Mouse (Mus musculus) midbrain, embryonic 11.5 days (tissue): Measurements from ENCODE around the gene Abi3bp. TPM values are rescaled to one million over a fixed set of nuclear protein-coding genes. Genes with fewer than 3 reads are reported as not detected.

Source experiments
- ATAC-seq: fragments of 200-750 bp; cut with Nextera tagmentation; 2 replicates; pipeline ENCODE4 v1.8.0; 2017; ENCODE audit warnings: moderate TSS enrichment, moderate library complexity; ENCODE audit not compliant: low FRiP score
- DNase-seq: peaks from one replicate; pipeline ENCODE4 v3.0.0; 2015; ENCODE audit warnings: low spot score; ENCODE audit errors: missing footprints
- H3K27ac ChIP-seq: fragments of 300-500 bp; sonication (generic); 2 replicates; pipeline ENCODE4 v1.5.1; 2014; ENCODE audit warnings: low read depth, low read length
- H3K27me3 ChIP-seq: fragments of 300-500 bp; sonication (generic); 2 replicates; pipeline ENCODE4 v1.6.1; 2014; ENCODE audit warnings: mild to moderate bottlenecking, low read length, moderate library complexity, mixed read lengths; ENCODE audit not compliant: control insufficient read depth, insufficient read depth
- H3K36me3 ChIP-seq: fragments of 300-500 bp; sonication (generic); 2 replicates; pipeline ENCODE4 v1.6.1; 2014; ENCODE audit warnings: mild to moderate bottlenecking, low read length, moderate library complexity, mixed read lengths; ENCODE audit not compliant: control insufficient read depth, insufficient read depth
- H3K4me1 ChIP-seq: fragments of 300-500 bp; sonication (generic); 2 replicates; pipeline ENCODE4 v1.6.1; 2014; ENCODE audit warnings: low read length; ENCODE audit not compliant: control insufficient read depth, insufficient read depth
- H3K4me2 ChIP-seq: fragments of 300-500 bp; sonication (generic); 2 replicates; pipeline ENCODE4 v1.6.1; 2014; ENCODE audit warnings: mild to moderate bottlenecking, moderate library complexity
- H3K4me3 ChIP-seq: fragments of 300-500 bp; sonication (generic); 2 replicates; pipeline ENCODE4 v1.5.1; 2014; ENCODE audit warnings: low read depth, low read length
- H3K9ac ChIP-seq: fragments of 300-500 bp; sonication (generic); 2 replicates; pipeline ENCODE4 v1.6.1; 2014; ENCODE audit warnings: low read length
- H3K9me3 ChIP-seq: fragments of 300-500 bp; sonication (generic); 2 replicates; pipeline ENCODE4 v1.6.1; 2016; ENCODE audit warnings: low read length; ENCODE audit not compliant: control insufficient read depth
- WGBS: fragments of 180-500 bp; shearing (Covaris S2); extraction: QIAGEN DNeasy Blood & Tissue Kit; methylation state at CpG from one replicate; pipeline ENCODE4 v1.1.7; 2014; 5-methylcytosine and 5-hydroxymethylcytosine counted together
- polyA plus RNA-seq: library from polyadenylated mRNA; unstranded; fragments of >200 nt; fragmentation: Nextera tagmentation; extraction: Ambion mirVana; gene quantifications from 2 replicates; pipeline ENCODE4 v1.2.1, GENCODE M21; 2014

Gene Abi3bp
- 0.41 and 0.45 TPM in 2 replicates for polyA plus RNA-seq

DNA sequence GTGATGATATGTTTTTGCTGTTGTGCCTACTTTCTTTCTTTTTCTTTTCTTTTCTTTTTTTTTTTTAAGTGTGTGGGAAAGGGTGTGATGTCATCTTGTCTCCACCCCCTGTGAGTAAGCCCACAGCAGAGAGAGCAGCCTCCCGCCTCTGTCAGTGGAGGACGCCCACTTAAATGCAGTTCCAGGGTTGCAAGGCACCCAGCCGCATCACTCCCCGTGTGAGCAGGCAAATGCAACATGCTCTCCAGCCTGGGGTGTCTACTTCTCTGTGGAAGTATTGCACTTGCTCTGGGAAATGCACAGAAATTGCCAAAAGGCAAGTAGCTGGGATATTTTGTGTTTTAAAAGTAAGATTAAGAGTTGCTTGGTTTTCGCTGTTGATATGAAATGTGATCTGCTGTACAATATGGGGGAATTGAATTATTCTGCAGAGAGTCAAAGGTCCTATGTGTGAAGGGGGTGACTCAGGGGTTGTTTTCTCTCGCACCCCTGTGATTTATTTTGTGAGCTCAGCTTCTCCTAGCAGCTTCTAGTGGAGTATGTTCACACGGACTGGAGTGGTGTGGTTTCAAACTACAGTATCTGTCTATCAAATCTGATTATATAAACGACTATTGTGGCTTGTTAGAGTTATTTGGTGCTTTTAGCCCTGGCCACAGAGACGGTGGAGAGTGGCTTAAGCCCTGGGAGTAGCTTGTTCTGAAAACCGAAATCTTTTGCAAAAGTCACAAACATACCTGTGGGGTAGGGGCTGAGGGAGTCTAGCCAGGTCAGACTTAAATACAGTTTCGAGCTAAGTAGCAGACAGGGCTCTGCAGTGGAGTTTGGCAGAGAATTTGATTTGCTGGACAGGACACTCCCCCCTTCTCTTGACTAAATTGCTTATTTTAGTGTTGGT, at the start of gene Abi3bp:
Gene Abi3bp (plus strand): TSS at position 202 of the 898 bp plus-strand sequence.
- no peak for ATAC-seq
- 66% methylated on average over 11 of the region's 11 CpGs for WGBS

DNA sequence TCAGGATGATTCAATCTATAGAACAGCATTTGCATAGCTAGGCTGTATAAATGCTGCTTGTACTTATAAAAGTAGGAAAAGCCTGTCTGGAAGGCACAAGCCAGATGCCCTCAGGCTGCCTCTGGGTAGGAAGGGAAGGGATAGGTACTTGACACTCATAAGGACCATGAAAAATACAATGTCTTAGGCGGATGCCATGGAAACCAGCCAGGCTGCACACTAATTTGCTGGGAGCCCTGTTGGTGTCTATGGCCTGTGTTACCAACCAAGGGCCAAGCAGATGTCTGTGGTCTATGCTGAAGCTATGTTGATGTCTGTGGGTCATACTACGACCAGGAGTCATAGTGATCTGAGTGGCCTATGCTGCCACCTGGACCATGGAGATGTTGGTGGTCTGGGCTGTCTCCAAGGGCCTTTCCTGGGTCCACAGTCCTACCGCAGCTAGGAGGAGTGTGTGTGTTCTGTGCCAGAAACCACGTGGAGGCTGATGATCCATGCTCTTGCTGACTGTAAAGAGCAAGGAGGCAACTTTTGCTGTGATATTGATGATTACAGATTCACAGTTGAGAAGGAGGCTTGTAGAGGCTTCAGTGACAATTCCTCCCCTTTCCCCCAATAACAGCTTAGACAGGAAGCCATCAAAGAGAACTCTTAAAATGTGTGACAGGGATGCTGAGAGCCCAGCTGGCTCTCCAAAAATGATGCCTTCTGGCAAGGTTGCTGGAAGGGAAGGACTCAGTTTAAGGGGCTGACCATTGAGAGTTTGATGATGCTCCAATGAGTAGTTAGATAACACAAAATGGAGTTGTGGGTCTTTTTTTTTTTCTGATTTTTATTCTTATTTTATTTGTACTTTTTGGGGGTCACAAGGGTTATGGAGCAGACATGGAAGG, 42.1 kb upstream of the Abi3bp start:
- no peaks in the 10 kb centered on the region for H3K27me3 ChIP-seq
- no peak for ATAC-seq
- no peaks in the 10 kb centered on the region for H3K36me3 ChIP-seq
- H3K9me3 ChIP-seq = no peaks in the 10 kb centered on the region
- no peak overlapping the region for H3K4me3 ChIP-seq
- no peak overlapping the region for H3K4me2 ChIP-seq
- DNase-seq = no peak
- H3K9ac ChIP-seq = no peak overlapping the region
- H3K4me1 ChIP-seq = no peaks in the 10 kb centered on the region
- 75% methylated on average over 4 of the region's 4 CpGs for WGBS
- H3K27ac ChIP-seq = no peak overlapping the region

More for the DNA sequence above, at the start of gene Abi3bp:
- H3K4me2 ChIP-seq = no peak within 1 kb of the TSS
- no peaks in the 10 kb centered on the region for H3K36me3 ChIP-seq
- DNase-seq = peak; percentile 85
- H3K4me1 ChIP-seq = no peaks in the 10 kb centered on the region
- no peak within 1 kb of the TSS for H3K4me3 ChIP-seq
- H3K27ac ChIP-seq = no peak within 1 kb of the TSS
- H3K9ac ChIP-seq = no peak within 1 kb of the TSS
- no peaks in the 10 kb centered on the region for H3K9me3 ChIP-seq
- no peaks in the 10 kb centered on the region for H3K27me3 ChIP-seq

DNA sequence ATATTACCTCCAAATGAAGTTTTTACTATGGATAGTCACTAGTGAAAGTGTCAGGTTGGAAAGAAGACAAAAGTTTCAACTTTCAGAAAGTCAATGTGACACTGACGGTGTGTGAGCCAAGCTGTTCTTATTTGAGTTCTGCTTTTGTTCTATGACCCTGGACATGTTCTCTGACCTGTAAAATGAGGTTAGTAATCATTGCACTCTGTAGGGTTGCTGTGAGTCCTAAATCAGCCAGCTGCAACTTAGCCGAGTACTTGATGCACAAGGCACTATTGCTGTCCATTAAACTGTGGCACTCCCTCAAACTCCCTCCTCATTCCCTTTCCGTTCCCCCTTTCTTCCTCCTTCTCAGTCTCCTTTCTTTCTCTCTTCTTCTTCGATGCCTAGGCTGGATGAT, 37.4 kb upstream of the Abi3bp start:
- no peaks in the 10 kb centered on the region for H3K27me3 ChIP-seq
- ATAC-seq = no peak
- WGBS = 68% methylated on average over 4 of the region's 4 CpGs

DNA sequence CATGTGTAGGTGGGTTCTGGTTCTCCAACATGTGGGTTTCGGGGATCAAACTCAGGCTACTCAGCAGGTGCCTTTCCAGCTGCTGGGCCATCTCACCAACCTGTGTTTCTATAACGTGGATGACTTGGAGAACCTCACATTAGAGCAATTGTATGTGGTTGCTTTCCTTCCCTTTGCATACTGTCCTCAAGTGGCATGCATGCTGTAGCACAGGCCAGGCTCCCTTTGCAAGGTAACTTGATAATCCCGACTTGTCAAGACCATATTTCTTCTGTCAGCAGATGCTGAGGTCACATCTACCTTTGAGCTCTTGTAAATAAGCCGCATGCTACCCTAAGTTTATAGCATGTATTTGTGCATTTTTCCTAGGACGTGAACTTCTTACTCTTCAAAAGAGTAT, 36.6 kb upstream of the Abi3bp start:
- Histone ChIP-seq H3K4me3 (no peak overlapping the region), H3K9me3 (no peaks in the 10 kb centered on the region), H3K4me1 (no peaks in the 10 kb centered on the region), H3K36me3 (no peaks in the 10 kb centered on the region), H3K27me3 (no peaks in the 10 kb centered on the region), H3K9ac (no peak overlapping the region), H3K27ac (no peak overlapping the region), H3K4me2 (no peak overlapping the region)
- no peak for ATAC-seq
- no peak for DNase-seq
- WGBS = 81% methylated on average over 5 of the region's 5 CpGs

More for the DNA sequence above, 37.4 kb upstream of the Abi3bp start:
- no peak overlapping the region for H3K4me2 ChIP-seq
- no peaks in the 10 kb centered on the region for H3K9me3 ChIP-seq
- H3K27ac ChIP-seq = no peak overlapping the region
- no peaks in the 10 kb centered on the region for H3K4me1 ChIP-seq
- no peak overlapping the region for H3K9ac ChIP-seq
- DNase-seq = no peak
- H3K36me3 ChIP-seq = no peaks in the 10 kb centered on the region
- no peak overlapping the region for H3K4me3 ChIP-seq

DNA sequence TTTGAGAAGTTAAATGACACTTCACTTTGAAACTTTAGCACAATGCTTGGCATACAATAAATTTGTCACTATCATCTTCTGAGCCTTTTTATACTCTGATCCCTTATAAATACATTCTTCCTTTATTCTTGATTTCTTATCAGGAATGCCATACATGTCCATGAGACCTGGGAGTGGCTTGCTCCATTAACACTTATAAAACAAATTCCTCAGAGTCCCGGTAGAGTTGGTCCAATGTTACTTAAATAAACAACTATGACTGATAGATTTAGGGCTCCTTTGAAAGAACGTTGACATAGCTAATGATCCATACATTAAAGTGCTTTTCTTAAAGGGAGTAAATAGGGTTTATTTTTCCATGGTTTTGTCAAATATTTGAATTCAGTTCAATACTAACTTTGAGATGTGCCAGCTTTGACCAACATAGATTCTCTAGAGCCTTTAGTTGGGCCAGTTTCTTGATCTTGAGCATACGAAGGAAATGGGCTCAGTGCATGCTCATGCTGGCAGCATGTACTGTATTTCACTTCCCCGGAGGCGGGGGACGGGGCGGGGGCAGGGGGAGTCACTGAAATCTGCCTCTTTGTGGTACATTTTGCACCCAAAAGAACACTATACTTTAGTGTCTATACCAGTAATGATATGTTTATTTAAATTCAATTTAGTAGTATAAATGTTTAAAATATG, 35.9 kb upstream of the Abi3bp start:
- DNase-seq (no peak), ATAC-seq (no peak)
- Histone ChIP-seq H3K36me3 (no peaks in the 10 kb centered on the region), H3K9ac (no peak overlapping the region), H3K9me3 (no peaks in the 10 kb centered on the region), H3K4me1 (no peaks in the 10 kb centered on the region), H3K27ac (no peak overlapping the region), H3K4me3 (no peak overlapping the region), H3K4me2 (no peak overlapping the region), H3K27me3 (no peaks in the 10 kb centered on the region)
- WGBS = 87% methylated on average over 7 of the region's 7 CpGs

DNA sequence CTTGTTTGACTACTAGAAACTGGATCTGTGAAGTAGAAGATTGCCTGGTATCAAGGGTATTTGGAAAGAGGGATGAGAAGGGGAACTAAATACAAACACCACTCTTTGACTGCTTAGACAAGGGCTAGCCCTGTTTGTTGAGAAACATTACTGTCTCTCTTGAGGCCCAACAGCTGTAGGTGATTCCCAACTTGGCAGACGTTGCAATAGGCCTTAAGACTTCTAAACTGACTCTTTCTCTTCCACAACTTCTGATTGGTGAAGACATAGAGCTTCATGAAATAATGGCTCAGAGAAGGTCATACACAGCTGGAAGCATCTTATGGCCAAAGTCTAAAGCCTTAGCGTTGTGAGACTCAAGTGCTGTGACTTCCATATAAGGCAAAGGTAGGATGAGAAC, 26.2 kb upstream of the Abi3bp start:
- H3K9ac ChIP-seq = no peak overlapping the region
- no peak for ATAC-seq

DNA sequence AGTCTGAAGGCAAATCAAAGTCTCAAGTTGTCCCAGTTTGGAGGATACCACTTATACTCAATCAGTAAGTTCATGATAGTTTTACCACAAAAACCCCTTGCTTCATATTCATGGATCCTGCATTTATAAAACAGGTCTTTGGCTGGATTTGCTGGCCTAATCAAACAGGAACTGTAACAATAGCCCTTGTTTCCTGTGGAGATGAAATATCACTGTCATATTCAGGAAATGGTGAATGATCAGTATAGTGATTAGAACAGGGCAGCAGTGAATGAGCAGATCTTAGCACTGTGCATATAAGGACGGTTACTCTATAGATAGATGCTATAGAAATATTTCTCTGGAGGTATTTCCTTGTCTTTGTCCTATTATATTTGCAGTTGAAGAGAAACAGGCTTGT, 25.8 kb upstream of the Abi3bp start:
- Histone ChIP-seq H3K4me2 (no peak overlapping the region), H3K27me3 (no peaks in the 10 kb centered on the region), H3K4me1 (no peaks in the 10 kb centered on the region), H3K9ac (no peak overlapping the region), H3K9me3 (no peaks in the 10 kb centered on the region), H3K36me3 (no peaks in the 10 kb centered on the region), H3K27ac (no peak overlapping the region), H3K4me3 (no peak overlapping the region)
- 84% methylated on average over 1 of the region's 1 CpGs for WGBS
- ATAC-seq (no peak), DNase-seq (no peak)

More for the DNA sequence above, 26.2 kb upstream of the Abi3bp start:
- Histone ChIP-seq H3K4me1 (no peaks in the 10 kb centered on the region), H3K4me3 (no peak overlapping the region), H3K27me3 (no peaks in the 10 kb centered on the region), H3K36me3 (no peaks in the 10 kb centered on the region), H3K9me3 (no peaks in the 10 kb centered on the region), H3K4me2 (no peak overlapping the region), H3K27ac (no peak overlapping the region)
- no peak for DNase-seq
- WGBS = 85% methylated on average over 2 of the region's 2 CpGs

DNA sequence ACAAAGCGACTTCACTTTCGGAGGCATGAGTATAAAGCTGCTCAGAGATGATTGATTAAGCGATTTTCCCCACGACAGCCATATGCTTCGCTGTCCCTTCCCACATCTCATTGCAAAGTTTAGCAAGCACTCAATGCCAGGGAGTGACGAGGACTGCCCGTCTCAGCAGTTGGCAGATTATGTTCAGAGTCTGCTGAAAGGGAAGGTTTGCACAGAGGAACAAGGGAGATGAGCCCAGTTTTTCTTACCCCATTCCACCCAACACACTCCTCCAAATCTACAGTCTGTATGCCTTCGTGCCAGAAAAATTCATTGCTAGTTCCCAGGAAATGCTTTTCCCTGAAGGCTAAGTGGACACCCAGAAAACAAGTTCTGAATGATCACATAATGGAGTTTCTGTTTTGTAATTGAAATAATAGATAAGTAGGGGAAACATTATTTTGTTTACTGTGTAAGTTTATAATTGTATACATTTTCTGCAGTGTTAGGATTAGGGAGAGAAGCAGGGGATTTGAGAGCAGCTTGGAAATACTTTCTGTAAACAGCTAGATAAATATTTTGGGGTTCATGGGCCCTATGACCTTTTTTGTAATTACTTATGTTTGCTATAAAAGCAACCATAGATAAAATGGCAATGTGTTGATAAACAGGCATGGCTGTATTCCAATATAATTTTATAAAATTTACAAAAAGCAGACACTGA, 19.5 kb upstream of the Abi3bp start:
- Histone ChIP-seq H3K4me1 (no peaks in the 10 kb centered on the region), H3K4me2 (no peak overlapping the region), H3K36me3 (no peaks in the 10 kb centered on the region), H3K27ac (no peak overlapping the region), H3K9ac (no peak overlapping the region), H3K27me3 (no peaks in the 10 kb centered on the region), H3K4me3 (no peak overlapping the region), H3K9me3 (no peaks in the 10 kb centered on the region)
- 82% methylated on average over 8 of the region's 8 CpGs for WGBS
- DNase-seq (no peak), ATAC-seq (no peak)
